8 mouse cellular contexts compared by ENCODE assay signal in the genomic region with DNA sequence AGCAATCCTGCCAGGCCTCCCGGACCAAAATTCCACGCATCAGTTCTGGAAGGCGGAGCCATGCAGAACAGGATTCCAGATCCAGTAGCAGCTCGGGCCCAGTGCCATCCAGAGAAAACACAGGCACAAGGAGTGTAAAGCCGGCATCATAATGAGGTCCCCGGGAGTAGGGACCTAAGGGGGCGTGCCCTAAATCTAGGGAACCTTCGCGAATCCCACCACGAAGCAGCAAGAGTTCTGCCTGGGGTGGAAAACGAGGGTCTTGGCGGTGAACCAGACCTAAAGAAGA. TPM values are rescaled to one million over a fixed set of nuclear protein-coding genes. Genes with fewer than 3 reads are reported as not detected.
DNase-seq lines count a peak whose midpoint lies in the region; ATAC-seq and TF ChIP-seq lines count a peak whose summit lies in the region.

No protein-coding gene starts in this region.

- peak overlapping the region; percentile 92 for H3K4me2 ChIP-seq in limb, embryonic 13.5 days (replicated peaks)
- H3K4me2 ChIP-seq in midbrain, postnatal 0 days (ENCODE audit: low read depth, low read length, poor library complexity, severe bottlenecking) = peak overlapping the region; percentile 96

- peak overlapping the region; percentile 19; the same call in 1 of the 2 replicates for H3K4me3 ChIP-seq in testis, adult 2 months (ENCODE audit: control insufficient read depth, low read depth, low read length)
- H3K4me3 ChIP-seq in limb, embryonic 13.5 days = peak overlapping the region; percentile 57
- no peak overlapping the region for H3K4me3 ChIP-seq in midbrain, postnatal 0 days (ENCODE audit: low read depth, low read length)

- TF ChIP-seq CTCF in testis, adult 2 months (IDR thresholded peaks at IDR 0.05; ENCODE audit: control insufficient read depth, insufficient read depth, insufficient replicate concordance, low read depth, low read length) = no peak
- TF ChIP-seq CTCF in midbrain, postnatal 0 days (IDR thresholded peaks at IDR 0.05) = no peak

- intact Hi-C loops in left cerebral cortex, postnatal 25 days (cut with DNase I) = no loop called here

- 6% methylated on average over 12 of the region's 12 CpGs for WGBS in limb, embryonic 13.5 days
- 9% methylated on average over 12 of the region's 12 CpGs for WGBS in midbrain, postnatal 0 days

- H3K36me3 ChIP-seq in testis, adult 2 months (ENCODE audit: control insufficient read depth, insufficient read depth, low read length) = no peaks in the 10 kb centered on the region
- no peaks in the 10 kb centered on the region for H3K36me3 ChIP-seq in limb, embryonic 13.5 days
- no peaks in the 10 kb centered on the region for H3K36me3 ChIP-seq in midbrain, postnatal 0 days (ENCODE audit: insufficient read depth, low read length)

- no peak overlapping the region for H3K27ac ChIP-seq in testis, adult 2 months (ENCODE audit: control insufficient read depth, insufficient read depth, low read depth, low read length)
- no peak overlapping the region for H3K27ac ChIP-seq in limb, embryonic 13.5 days
- no peak overlapping the region for H3K27ac ChIP-seq in midbrain, postnatal 0 days (ENCODE audit: low read depth, low read length)

- no peak for TF ChIP-seq POLR2A in testis, adult 2 months (IDR thresholded peaks at IDR 0.05; ENCODE audit: control insufficient read depth, low read depth, low read length)

- ATAC-seq in limb, embryonic 13.5 days (ENCODE audit: low FRiP score, low read depth) = no peak
- no peak for ATAC-seq in midbrain, postnatal 0 days (ENCODE audit: low FRiP score)

- H3K9ac ChIP-seq in limb, embryonic 13.5 days = peak overlapping the region; percentile 39; the same call in 1 of the 2 replicates
- no peak overlapping the region for H3K9ac ChIP-seq in midbrain, postnatal 0 days (replicated peaks; ENCODE audit: low read length, poor library complexity, severe bottlenecking)

- H3K9me3 ChIP-seq in limb, embryonic 13.5 days = no peaks in the 10 kb centered on the region
- no peaks in the 10 kb centered on the region for H3K9me3 ChIP-seq in midbrain, postnatal 0 days (ENCODE audit: low read length)

- DNase-seq in testis, postnatal 14 days (ENCODE audit: low spot score) = no peak
- peak; percentile 55 for DNase-seq in heart, postnatal 4 days
- DNase-seq in midbrain, postnatal 0 days (ENCODE audit: low spot score) = no peak
- DNase-seq in left cerebral cortex, postnatal 25 days (ENCODE audit: low spot score in 2 of 2) = no peak
- no peak for DNase-seq in right cerebral cortex, postnatal 36 days (ENCODE audit: low spot score in 2 of 2)
- no peak for DNase-seq in left cerebral cortex, adult 18-20 months (ENCODE audit: low spot score in 2 of 2)

- peaks cover 46% of the 10 kb centered on the region for H3K4me1 ChIP-seq in testis, adult 2 months (ENCODE audit: control insufficient read depth, insufficient read depth, low read length)
- peaks cover 55% of the 10 kb centered on the region for H3K4me1 ChIP-seq in limb, embryonic 13.5 days
- H3K4me1 ChIP-seq in midbrain, postnatal 0 days (ENCODE audit: insufficient read depth, low read length) = peaks cover 3% of the 10 kb centered on the region; the same call in 1 of the 2 replicates

- no peaks in the 10 kb centered on the region for H3K27me3 ChIP-seq in testis, adult 2 months (ENCODE audit: control insufficient read depth, insufficient read depth, low read length)
- H3K27me3 ChIP-seq in limb, embryonic 13.5 days = peaks cover 80% of the 10 kb centered on the region
- 0 out of 2 replicates have a peak, but pooled peaks cover 4% of the 10 kb centered on the region for H3K27me3 ChIP-seq in midbrain, postnatal 0 days (ENCODE audit: insufficient read depth, low read length)

RNA-seq across cellular contexts. Expression of gene Tmem102, which starts 0.8 kb away (rescaled TPM):
- 0.52 and 0.79 TPM in 2 replicates for polyA plus RNA-seq in testis, adult 2 months (2012; rRNA removed)
- total RNA-seq in heart, postnatal 4 days (2021) = under 1 TPM; 0.60 to 0.92 TPM
- polyA plus RNA-seq in limb, embryonic 13.5 days (2015; fragmentation: Nextera tagmentation; extraction: Ambion mirVana) = 2.5 and 2.6 TPM in 2 replicates
- 0.16 TPM in 1 of 2 replicates, not detected in the other for total RNA-seq in midbrain, postnatal 0 days (2014; rRNA removed)
- polyA plus RNA-seq in midbrain, postnatal 0 days (2015; fragmentation: Nextera tagmentation; extraction: Ambion mirVana) = 0.80 and 0.94 TPM in 2 replicates
- not detected for total RNA-seq in left cerebral cortex, postnatal 25 days (2021)
- total RNA-seq in left cerebral cortex, adult 18-20 months (2021) = under 1 TPM in 1 of 2 experiments, not detected in 1; 0.26 TPM

RNA-seq across cellular contexts. Expression of gene Fgf11, which starts 2.9 kb away (rescaled TPM):
- 2.7 and 3.2 TPM in 2 replicates for polyA plus RNA-seq in testis, adult 2 months (2012; rRNA removed)
- total RNA-seq in heart, postnatal 4 days (2021) = 1 to 10 TPM; 3.1 to 3.7 TPM
- polyA plus RNA-seq in limb, embryonic 13.5 days (2015; fragmentation: Nextera tagmentation; extraction: Ambion mirVana) = 2.8 and 2.9 TPM in 2 replicates
- 12.7 and 16.4 TPM in 2 replicates for total RNA-seq in midbrain, postnatal 0 days (2014; rRNA removed)
- polyA plus RNA-seq in midbrain, postnatal 0 days (2015; fragmentation: Nextera tagmentation; extraction: Ambion mirVana) = 2.6 and 2.8 TPM in 2 replicates
- 10 to 100 TPM; 14.9 to 17.2 TPM for total RNA-seq in left cerebral cortex, postnatal 25 days (2021)
- total RNA-seq in left cerebral cortex, adult 18-20 months (2021) = 10 to 100 TPM; 17.1 to 18.5 TPM

RNA-seq across cellular contexts. Expression of gene Chrnb1, which starts 8.9 kb away (rescaled TPM):
- 0.79 and 1.2 TPM in 2 replicates for polyA plus RNA-seq in testis, adult 2 months (2012; rRNA removed)
- total RNA-seq in heart, postnatal 4 days (2021) = 1 to 10 TPM; 3.1 to 5.1 TPM
- 23.6 and 27.7 TPM in 2 replicates for polyA plus RNA-seq in limb, embryonic 13.5 days (2015; fragmentation: Nextera tagmentation; extraction: Ambion mirVana)
- total RNA-seq in midbrain, postnatal 0 days (2014; rRNA removed) = 1.5 and 1.6 TPM in 2 replicates
- 1.1 TPM in 2 replicates for polyA plus RNA-seq in midbrain, postnatal 0 days (2015; fragmentation: Nextera tagmentation; extraction: Ambion mirVana)
- 1 to 10 TPM; 1.3 to 2.0 TPM for total RNA-seq in left cerebral cortex, postnatal 25 days (2021)
- 1 to 10 TPM; 1.2 TPM for total RNA-seq in left cerebral cortex, adult 18-20 months (2021)

RNA-seq across cellular contexts. Expression of gene Gm39566, which starts 10.5 kb away (rescaled TPM):
- 136 and 193 TPM in 2 replicates for polyA plus RNA-seq in testis, adult 2 months (2012; rRNA removed)
- not detected for total RNA-seq in heart, postnatal 4 days (2021)
- polyA plus RNA-seq in limb, embryonic 13.5 days (2015; fragmentation: Nextera tagmentation; extraction: Ambion mirVana) = not detected in 2 replicates
- total RNA-seq in midbrain, postnatal 0 days (2014; rRNA removed) = not detected in 2 replicates
- not detected in 2 replicates for polyA plus RNA-seq in midbrain, postnatal 0 days (2015; fragmentation: Nextera tagmentation; extraction: Ambion mirVana)
- total RNA-seq in left cerebral cortex, postnatal 25 days (2021) = not detected
- total RNA-seq in left cerebral cortex, adult 18-20 months (2021) = not detected

RNA-seq across cellular contexts. Expression of gene Spem2, which starts 13.7 kb away (rescaled TPM):
- 758 and 858 TPM in 2 replicates for polyA plus RNA-seq in testis, adult 2 months (2012; rRNA removed)
- total RNA-seq in heart, postnatal 4 days (2021) = not detected
- not detected in 2 replicates for polyA plus RNA-seq in limb, embryonic 13.5 days (2015; fragmentation: Nextera tagmentation; extraction: Ambion mirVana)
- total RNA-seq in midbrain, postnatal 0 days (2014; rRNA removed) = not detected in 2 replicates
- polyA plus RNA-seq in midbrain, postnatal 0 days (2015; fragmentation: Nextera tagmentation; extraction: Ambion mirVana) = not detected in 2 replicates
- not detected for total RNA-seq in left cerebral cortex, postnatal 25 days (2021)
- total RNA-seq in left cerebral cortex, adult 18-20 months (2021) = not detected
